Mouse (Mus musculus): Measurements from ENCODE around the gene Hk1. TPM values are rescaled to one million over a fixed set of nuclear protein-coding genes. Genes with fewer than 3 reads are reported as not detected.

Gene Hk1
- polyA plus RNA-seq, 1 experiment: 61.3 TPM

DNA sequence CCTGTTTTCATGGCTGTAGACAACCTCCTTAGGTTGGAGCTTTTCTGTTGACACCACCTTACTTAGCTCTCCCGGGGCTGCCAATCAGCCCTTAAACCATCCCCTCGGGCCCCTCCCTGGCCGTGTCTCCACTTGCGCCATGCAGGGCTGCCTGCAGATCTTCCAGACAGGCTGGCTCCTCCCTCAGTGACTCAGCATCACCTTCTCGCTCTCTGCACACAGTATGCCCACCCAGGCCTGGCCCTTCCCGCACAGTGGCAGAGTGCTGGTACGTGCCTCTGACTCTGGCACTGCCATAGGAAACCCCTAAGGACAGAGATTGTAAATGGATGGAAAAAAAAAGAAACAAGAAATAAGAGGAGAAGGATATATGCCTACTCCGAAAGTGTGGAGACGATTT lies 96.9 kb downstream of the Hk1 start:
- H3K27me3 ChIP-seq (ENCODE audit: control insufficient read depth, insufficient read depth, low read length, poor library complexity, severe bottlenecking): no peaks in the 10 kb centered on the region
- 0 out of 2 replicates have a peak overlapping the region, but pooled peaks have one; percentile 10 for H3K9ac ChIP-seq (ENCODE audit: low read depth, poor library complexity, severe bottlenecking)
- H3K4me3 ChIP-seq (ENCODE audit: low read depth, low read length): no peak overlapping the region
- peaks cover 6% of the 10 kb centered on the region for H3K4me1 ChIP-seq (ENCODE audit: control insufficient read depth, insufficient read depth, low read length)
- TF ChIP-seq EP300 (IDR thresholded peaks at IDR 0.05; ENCODE audit: insufficient read depth, low read depth, low read length): peak; percentile 79
- TF ChIP-seq CTCF (IDR thresholded peaks at IDR 0.05; ENCODE audit: low read depth, low read length): no peak
- no peaks in the 10 kb centered on the region for H3K36me3 ChIP-seq (ENCODE audit: control insufficient read depth, insufficient read depth, low read length, poor library complexity, severe bottlenecking)
- no peaks in the 10 kb centered on the region for H3K9me3 ChIP-seq (replicated peaks; ENCODE audit: control insufficient read depth, insufficient read depth, low read length, poor library complexity, severe bottlenecking)
- H3K27ac ChIP-seq (ENCODE audit: insufficient read depth, low read length): peak overlapping the region; percentile 73

DNA sequence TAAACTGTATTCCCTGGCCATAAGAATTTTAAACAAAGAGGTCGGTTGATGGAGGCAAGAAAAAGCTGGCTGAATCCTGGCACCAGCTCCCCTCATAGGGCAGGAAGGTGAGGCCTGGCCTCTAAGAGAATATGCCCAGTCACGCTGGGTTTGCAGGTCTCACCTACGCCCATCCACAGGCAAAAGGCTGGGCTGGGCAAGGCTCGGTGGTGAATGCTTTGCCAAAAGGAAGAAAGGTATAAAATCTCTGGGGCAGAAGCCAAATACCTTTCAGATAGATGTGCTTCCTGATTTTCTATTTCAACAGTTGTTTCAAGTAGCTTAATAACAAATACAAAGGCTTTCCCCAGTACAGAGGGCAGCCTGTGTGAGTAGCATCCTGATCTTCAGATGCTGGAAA lies 100.0 kb downstream of the Hk1 start:
- Histone ChIP-seq H3K9ac (ENCODE audit: low read depth, poor library complexity, severe bottlenecking) (no peak overlapping the region), H3K27ac (ENCODE audit: insufficient read depth, low read length) (no peak overlapping the region; the same call in 1 of the 2 replicates), H3K4me3 (ENCODE audit: low read depth, low read length) (no peak overlapping the region), H3K36me3 (ENCODE audit: control insufficient read depth, insufficient read depth, low read length, poor library complexity, severe bottlenecking) (no peaks in the 10 kb centered on the region), H3K9me3 (replicated peaks; ENCODE audit: control insufficient read depth, insufficient read depth, low read length, poor library complexity, severe bottlenecking) (no peaks in the 10 kb centered on the region), H3K4me1 (ENCODE audit: control insufficient read depth, insufficient read depth, low read length) (peaks cover 4% of the 10 kb centered on the region), H3K27me3 (ENCODE audit: control insufficient read depth, insufficient read depth, low read length, poor library complexity, severe bottlenecking) (no peaks in the 10 kb centered on the region)
- TF ChIP-seq CTCF (IDR thresholded peaks at IDR 0.05; ENCODE audit: low read depth, low read length) (no peak), EP300 (IDR thresholded peaks at IDR 0.05; ENCODE audit: insufficient read depth, low read depth, low read length) (no peak), POLR2A (IDR thresholded peaks at IDR 0.05; ENCODE audit: insufficient read depth, low read length) (no peak)

DNA sequence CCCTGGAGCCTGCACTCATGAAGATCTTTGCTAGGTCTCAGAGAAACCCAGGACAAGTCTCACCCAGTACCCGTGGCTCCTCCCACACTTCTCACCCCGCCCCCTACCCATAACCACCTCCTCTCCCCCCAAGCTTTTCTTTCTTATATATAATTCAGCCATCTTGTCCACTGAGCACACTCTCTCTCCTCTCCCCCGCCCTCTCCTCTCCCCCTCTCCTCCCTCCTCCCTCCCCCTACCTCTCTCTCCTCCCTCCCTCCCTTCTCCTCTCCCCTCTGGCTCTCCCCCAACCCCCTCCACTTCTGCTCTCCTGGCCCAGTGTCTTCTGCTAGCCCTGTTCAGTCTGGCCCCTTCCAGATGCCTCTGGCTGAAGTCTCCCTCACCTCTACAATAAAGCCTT lies 100.6 kb downstream of the Hk1 start:
- no peak overlapping the region for H3K9ac ChIP-seq (ENCODE audit: low read depth, poor library complexity, severe bottlenecking)
- no peaks in the 10 kb centered on the region for H3K27me3 ChIP-seq (ENCODE audit: control insufficient read depth, insufficient read depth, low read length, poor library complexity, severe bottlenecking)
- peaks cover 4% of the 10 kb centered on the region for H3K4me1 ChIP-seq (ENCODE audit: control insufficient read depth, insufficient read depth, low read length)
- TF ChIP-seq POLR2A (IDR thresholded peaks at IDR 0.05; ENCODE audit: insufficient read depth, low read length) (no peak), EP300 (IDR thresholded peaks at IDR 0.05; ENCODE audit: insufficient read depth, low read depth, low read length) (no peak), CTCF (IDR thresholded peaks at IDR 0.05; ENCODE audit: low read depth, low read length) (no peak)
- no peaks in the 10 kb centered on the region for H3K9me3 ChIP-seq (replicated peaks; ENCODE audit: control insufficient read depth, insufficient read depth, low read length, poor library complexity, severe bottlenecking)
- no peak overlapping the region for H3K4me3 ChIP-seq (ENCODE audit: low read depth, low read length)
- H3K36me3 ChIP-seq (ENCODE audit: control insufficient read depth, insufficient read depth, low read length, poor library complexity, severe bottlenecking): no peaks in the 10 kb centered on the region
- H3K27ac ChIP-seq (ENCODE audit: insufficient read depth, low read length): 0 out of 2 replicates have a peak overlapping the region, but pooled peaks have one; percentile 21

DNA sequence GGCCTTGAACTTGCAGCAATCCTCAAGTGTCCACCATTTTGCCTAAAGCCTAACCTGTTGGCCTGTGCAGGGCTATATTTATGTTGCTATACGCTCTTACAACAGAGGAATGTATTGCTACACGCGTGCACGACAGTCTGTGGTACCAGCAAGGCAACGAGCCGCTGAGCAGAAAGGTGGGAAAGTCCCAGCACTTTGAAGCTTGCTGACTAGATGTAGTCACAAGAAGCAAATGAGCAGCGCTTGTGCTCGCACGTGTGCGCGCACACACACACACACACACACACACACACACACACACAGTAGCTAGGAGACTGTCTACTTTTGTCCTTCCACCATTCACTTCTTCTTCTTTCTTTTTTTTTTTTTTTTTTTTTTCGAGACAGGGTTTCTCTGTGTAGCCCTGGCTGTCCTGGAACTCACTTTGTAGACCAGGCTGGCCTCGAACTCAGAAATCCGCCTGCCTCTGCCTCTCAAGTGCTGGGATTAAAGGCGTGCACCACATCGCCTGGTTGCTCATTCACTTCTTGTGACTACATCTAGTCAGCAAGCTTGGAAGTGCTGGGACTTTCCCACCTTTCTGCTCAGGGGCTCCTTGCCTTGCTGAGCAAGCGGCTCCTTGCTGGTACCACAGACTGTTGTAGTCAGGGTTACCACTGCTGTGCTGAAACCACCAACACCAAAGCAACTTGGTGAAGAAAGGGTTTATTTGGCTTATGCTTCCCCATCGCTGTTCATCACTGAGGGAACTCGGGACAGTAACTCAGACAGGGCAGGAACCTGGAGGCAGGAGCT lies 102.0 kb downstream of the Hk1 start:
- no peaks in the 10 kb centered on the region for H3K27me3 ChIP-seq (ENCODE audit: control insufficient read depth, insufficient read depth, low read length, poor library complexity, severe bottlenecking)
- peaks cover 4% of the 10 kb centered on the region for H3K4me1 ChIP-seq (ENCODE audit: control insufficient read depth, insufficient read depth, low read length)
- no peak overlapping the region for H3K4me3 ChIP-seq (ENCODE audit: low read depth, low read length)
- no peak for TF ChIP-seq CTCF (IDR thresholded peaks at IDR 0.05; ENCODE audit: low read depth, low read length)
- no peak for TF ChIP-seq POLR2A (IDR thresholded peaks at IDR 0.05; ENCODE audit: insufficient read depth, low read length)
- no peak for TF ChIP-seq EP300 (IDR thresholded peaks at IDR 0.05; ENCODE audit: insufficient read depth, low read depth, low read length)
- H3K9ac ChIP-seq (ENCODE audit: low read depth, poor library complexity, severe bottlenecking): no peak overlapping the region
- no peaks in the 10 kb centered on the region for H3K9me3 ChIP-seq (replicated peaks; ENCODE audit: control insufficient read depth, insufficient read depth, low read length, poor library complexity, severe bottlenecking)
- no peak overlapping the region for H3K27ac ChIP-seq (ENCODE audit: insufficient read depth, low read length)
- H3K36me3 ChIP-seq (ENCODE audit: control insufficient read depth, insufficient read depth, low read length, poor library complexity, severe bottlenecking): no peaks in the 10 kb centered on the region

DNA sequence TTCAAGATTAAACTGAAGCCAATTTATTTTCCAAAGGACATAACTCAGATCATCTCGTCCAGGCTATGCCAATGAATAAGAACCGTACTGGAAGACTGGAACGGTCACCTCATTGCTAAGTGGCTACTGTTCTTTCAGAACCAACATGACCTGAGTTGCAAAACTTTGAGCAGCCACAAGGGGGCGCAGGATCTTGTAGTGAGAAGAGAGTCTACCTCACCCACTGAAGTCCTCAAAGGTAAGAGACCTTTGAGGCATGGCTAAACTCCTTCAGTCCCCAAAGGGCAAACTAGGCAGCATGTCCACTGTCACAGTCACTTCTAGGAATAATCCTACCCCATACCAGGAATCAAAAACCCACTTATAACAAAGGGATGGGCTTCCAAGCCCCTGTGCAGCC lies 104.5 kb downstream of the Hk1 start:
- TF ChIP-seq EP300 (IDR thresholded peaks at IDR 0.05; ENCODE audit: insufficient read depth, low read depth, low read length) (no peak), POLR2A (IDR thresholded peaks at IDR 0.05; ENCODE audit: insufficient read depth, low read length) (no peak), CTCF (IDR thresholded peaks at IDR 0.05; ENCODE audit: low read depth, low read length) (peak; percentile 45)
- Histone ChIP-seq H3K9ac (ENCODE audit: low read depth, poor library complexity, severe bottlenecking) (no peak overlapping the region), H3K27me3 (ENCODE audit: control insufficient read depth, insufficient read depth, low read length, poor library complexity, severe bottlenecking) (no peaks in the 10 kb centered on the region), H3K4me1 (ENCODE audit: control insufficient read depth, insufficient read depth, low read length) (peaks cover 4% of the 10 kb centered on the region), H3K27ac (ENCODE audit: insufficient read depth, low read length) (no peak overlapping the region), H3K36me3 (ENCODE audit: control insufficient read depth, insufficient read depth, low read length, poor library complexity, severe bottlenecking) (no peaks in the 10 kb centered on the region), H3K9me3 (replicated peaks; ENCODE audit: control insufficient read depth, insufficient read depth, low read length, poor library complexity, severe bottlenecking) (no peaks in the 10 kb centered on the region), H3K4me3 (ENCODE audit: low read depth, low read length) (no peak overlapping the region)

DNA sequence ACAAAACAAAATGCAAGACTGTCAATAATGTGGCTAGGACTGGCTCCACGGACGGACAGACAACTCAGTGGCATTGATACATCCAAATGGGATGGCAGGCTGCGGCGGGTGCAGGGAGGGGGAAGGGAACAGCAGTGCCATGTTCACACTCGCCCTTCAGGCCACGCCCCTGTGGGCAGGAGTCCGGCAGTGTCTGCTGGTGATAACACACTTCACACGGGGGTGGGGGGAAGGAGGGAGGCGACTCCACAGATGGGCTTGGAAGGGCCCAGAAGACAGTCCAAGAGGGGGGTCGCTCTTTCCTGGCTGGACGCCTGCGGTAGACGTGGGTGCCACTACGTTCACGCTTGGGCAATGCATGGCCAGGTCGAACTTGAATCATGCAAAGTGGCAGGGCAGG lies 110.4 kb downstream of the Hk1 start:
- Histone ChIP-seq H3K9ac (ENCODE audit: low read depth, poor library complexity, severe bottlenecking) (no peak overlapping the region), H3K36me3 (ENCODE audit: control insufficient read depth, insufficient read depth, low read length, poor library complexity, severe bottlenecking) (no peaks in the 10 kb centered on the region)

More for the DNA sequence above, 110.4 kb downstream of the Hk1 start:
- Histone ChIP-seq H3K27me3 (ENCODE audit: control insufficient read depth, insufficient read depth, low read length, poor library complexity, severe bottlenecking) (no peaks in the 10 kb centered on the region), H3K9me3 (replicated peaks; ENCODE audit: control insufficient read depth, insufficient read depth, low read length, poor library complexity, severe bottlenecking) (no peaks in the 10 kb centered on the region), H3K4me3 (ENCODE audit: low read depth, low read length) (peak overlapping the region; percentile 16), H3K27ac (ENCODE audit: insufficient read depth, low read length) (no peak overlapping the region), H3K4me1 (ENCODE audit: control insufficient read depth, insufficient read depth, low read length) (no peaks in the 10 kb centered on the region)
- no peak for TF ChIP-seq POLR2A (IDR thresholded peaks at IDR 0.05; ENCODE audit: insufficient read depth, low read length)
- no peak for TF ChIP-seq CTCF (IDR thresholded peaks at IDR 0.05; ENCODE audit: low read depth, low read length)
- TF ChIP-seq EP300 (IDR thresholded peaks at IDR 0.05; ENCODE audit: insufficient read depth, low read depth, low read length): no peak

Data from ES-Bruce4 (cell line).